Mouse (Mus musculus): ENCODE data around the gene Dgat2. TPM values are rescaled to one million over a fixed set of nuclear protein-coding genes. Genes with fewer than 3 reads are reported as not detected.

The Dgat2 gene
- polyA plus RNA-seq, 1 experiment from 2014 or later, result 17.3 TPM

DNA sequence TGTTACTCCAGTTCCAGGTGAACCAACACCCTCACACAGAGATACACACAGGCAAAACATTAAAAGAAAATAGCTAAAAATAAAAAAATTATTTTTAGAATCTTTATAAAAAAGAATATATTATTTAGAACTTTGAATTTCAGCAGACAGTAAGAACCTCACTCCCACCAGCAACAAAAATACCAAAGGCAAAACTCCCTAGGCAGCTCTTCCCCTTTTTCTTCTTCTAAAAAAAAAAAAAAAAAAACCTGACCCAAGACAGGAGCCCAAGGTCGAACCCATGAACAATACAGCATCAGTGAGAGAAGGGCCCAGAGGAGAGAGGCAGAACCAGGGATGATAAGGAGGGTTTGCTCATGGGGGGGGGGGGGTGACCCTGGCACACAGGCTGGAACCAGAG is 33.5 kb downstream of the Dgat2 start:
- Histone ChIP-seq H3K27me3 (ENCODE audit: control insufficient read depth, insufficient read depth, low read length) (no peaks in the 10 kb centered on the region), H3K36me3 (replicated peaks; ENCODE audit: control insufficient read depth, insufficient read depth) (no peaks in the 10 kb centered on the region), H3K9me3 (ENCODE audit: control insufficient read depth, low read length) (no peaks in the 10 kb centered on the region), H3K4me1 (replicated peaks; ENCODE audit: control insufficient read depth, insufficient read depth, low read length) (no peaks in the 10 kb centered on the region), H3K4me3 (replicated peaks; ENCODE audit: low read length) (no peak overlapping the region), H3K9ac (no peak overlapping the region), H3K27ac (no peak overlapping the region), H3K4me2 (replicated peaks) (no peak overlapping the region)
- whole genome bisulfite sequencing, result 77% methylated on average over 1 of the region's 1 CpGs
- ATAC-seq (ENCODE audit: low FRiP score) (no peak), DNase-seq (ENCODE audit: low spot score) (no peak)

DNA sequence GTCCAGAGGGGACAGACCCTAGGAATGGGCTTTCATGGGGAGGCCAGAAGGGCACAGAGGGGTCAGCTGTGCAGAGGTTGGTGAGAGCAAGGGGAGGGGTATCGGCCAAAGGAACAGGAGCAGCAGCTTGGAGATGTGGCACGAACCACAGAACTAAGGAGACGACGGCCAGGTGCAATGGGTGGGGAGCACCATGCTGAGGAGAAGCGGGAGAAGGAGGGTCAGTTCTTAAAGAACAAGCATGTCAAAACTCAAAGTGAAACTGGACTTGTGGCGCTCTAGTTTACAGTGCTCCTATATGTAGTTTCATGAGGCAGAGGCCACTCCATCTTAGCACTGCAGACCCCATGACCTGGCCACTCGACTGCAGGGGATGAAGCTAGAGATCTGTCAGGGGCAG is 35.0 kb downstream of the Dgat2 start:
- no peak overlapping the region for H3K27ac ChIP-seq
- DNase-seq (ENCODE audit: low spot score) (no peak), ATAC-seq (ENCODE audit: low FRiP score) (no peak)
- no peak overlapping the region for H3K9ac ChIP-seq
- H3K27me3 ChIP-seq (ENCODE audit: control insufficient read depth, insufficient read depth, low read length), result no peaks in the 10 kb centered on the region
- no peaks in the 10 kb centered on the region for H3K4me1 ChIP-seq (replicated peaks; ENCODE audit: control insufficient read depth, insufficient read depth, low read length)
- no peak overlapping the region for H3K4me2 ChIP-seq (replicated peaks)
- no peak overlapping the region for H3K4me3 ChIP-seq (replicated peaks; ENCODE audit: low read length)
- 89% methylated on average over 7 of the region's 7 CpGs for WGBS
- no peaks in the 10 kb centered on the region for H3K9me3 ChIP-seq (ENCODE audit: control insufficient read depth, low read length)
- H3K36me3 ChIP-seq (replicated peaks; ENCODE audit: control insufficient read depth, insufficient read depth), result no peaks in the 10 kb centered on the region

DNA sequence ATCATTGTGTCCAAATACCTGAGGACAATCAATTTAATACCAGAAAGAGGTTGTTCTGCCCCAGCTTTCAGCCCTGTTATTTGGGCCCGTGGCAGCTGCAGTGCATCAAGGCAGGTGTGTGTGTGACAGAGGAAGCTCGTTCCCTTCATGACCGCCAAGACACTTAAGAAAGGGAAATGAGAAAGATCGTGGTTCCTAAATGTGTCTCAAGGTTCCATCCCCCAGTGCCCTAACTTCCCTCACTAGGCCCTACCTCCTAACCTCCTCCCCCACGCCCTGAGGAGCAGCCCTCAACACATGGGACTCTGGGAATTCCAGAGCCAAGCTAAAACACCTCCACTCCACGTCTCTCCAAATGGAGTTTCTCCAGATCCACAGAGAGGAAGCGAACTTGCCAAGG is 35.6 kb downstream of the Dgat2 start:
- Histone ChIP-seq H3K4me2 (replicated peaks) (no peak overlapping the region), H3K27ac (no peak overlapping the region), H3K4me1 (replicated peaks; ENCODE audit: control insufficient read depth, insufficient read depth, low read length) (no peaks in the 10 kb centered on the region; the same call in 1 of the 2 replicates), H3K9me3 (ENCODE audit: control insufficient read depth, low read length) (no peaks in the 10 kb centered on the region), H3K9ac (no peak overlapping the region), H3K36me3 (replicated peaks; ENCODE audit: control insufficient read depth, insufficient read depth) (no peaks in the 10 kb centered on the region), H3K27me3 (ENCODE audit: control insufficient read depth, insufficient read depth, low read length) (no peaks in the 10 kb centered on the region), H3K4me3 (replicated peaks; ENCODE audit: low read length) (no peak overlapping the region)
- ATAC-seq (ENCODE audit: low FRiP score), result no peak
- DNase-seq (ENCODE audit: low spot score), result no peak
- WGBS, result 85% methylated on average over 7 of the region's 7 CpGs

DNA sequence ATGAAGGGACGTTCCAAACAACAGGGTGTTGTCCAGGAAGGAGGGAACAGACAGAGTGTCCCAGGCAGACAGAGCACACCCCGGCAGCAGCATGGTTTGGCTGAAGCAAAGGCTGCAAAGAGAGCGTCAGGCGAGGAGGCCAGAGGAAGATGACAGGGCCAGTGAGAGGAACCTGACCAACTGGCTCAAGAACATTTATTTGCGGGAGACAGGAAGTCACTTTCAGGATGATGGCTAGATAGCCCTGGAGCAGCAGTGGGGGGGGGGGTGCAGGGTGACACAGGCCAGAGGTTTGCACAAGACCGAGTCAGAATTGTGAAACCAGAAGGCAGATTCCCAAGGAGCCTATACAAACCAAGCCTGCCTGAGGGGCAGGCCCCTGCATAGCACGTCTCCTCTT is 36.5 kb downstream of the Dgat2 start:
- Histone ChIP-seq H3K27me3 (ENCODE audit: control insufficient read depth, insufficient read depth, low read length) (no peaks in the 10 kb centered on the region), H3K4me1 (replicated peaks; ENCODE audit: control insufficient read depth, insufficient read depth, low read length) (no peaks in the 10 kb centered on the region; the same call in 1 of the 2 replicates), H3K27ac (no peak overlapping the region), H3K4me2 (replicated peaks) (no peak overlapping the region), H3K9ac (no peak overlapping the region), H3K4me3 (replicated peaks; ENCODE audit: low read length) (no peak overlapping the region), H3K9me3 (ENCODE audit: control insufficient read depth, low read length) (no peaks in the 10 kb centered on the region), H3K36me3 (replicated peaks; ENCODE audit: control insufficient read depth, insufficient read depth) (no peaks in the 10 kb centered on the region)
- WGBS, result 68% methylated on average over 7 of the region's 7 CpGs
- no peak for DNase-seq (ENCODE audit: low spot score)
- ATAC-seq (ENCODE audit: low FRiP score), result no peak

DNA sequence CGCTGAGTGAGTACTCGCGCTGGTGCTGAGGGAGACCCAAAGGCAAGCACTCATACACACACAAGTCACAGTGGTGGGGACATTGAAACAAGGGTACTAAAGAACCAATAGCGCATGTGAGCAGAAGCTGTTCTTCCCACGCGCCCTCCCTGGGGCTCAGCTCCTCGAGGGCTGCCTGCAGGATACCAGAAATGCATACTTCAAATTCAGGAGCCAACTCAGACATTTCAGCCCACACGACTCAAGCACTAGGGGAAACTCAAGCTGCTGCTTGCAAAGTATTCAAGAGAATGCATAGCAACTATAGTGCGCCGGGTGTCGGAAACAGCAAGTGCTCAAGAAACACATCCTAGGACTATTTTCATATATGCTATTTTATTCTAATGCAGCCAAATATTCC is 37.9 kb downstream of the Dgat2 start:
- no peaks in the 10 kb centered on the region for H3K36me3 ChIP-seq (replicated peaks; ENCODE audit: control insufficient read depth, insufficient read depth)
- no peak overlapping the region for H3K27ac ChIP-seq
- WGBS, result 75% methylated on average over 11 of the region's 11 CpGs
- H3K27me3 ChIP-seq (ENCODE audit: control insufficient read depth, insufficient read depth, low read length), result no peaks in the 10 kb centered on the region
- DNase-seq (ENCODE audit: low spot score) (no peak), ATAC-seq (ENCODE audit: low FRiP score) (no peak)
- no peak overlapping the region for H3K4me2 ChIP-seq (replicated peaks)
- H3K4me3 ChIP-seq (replicated peaks; ENCODE audit: low read length), result no peak overlapping the region
- H3K9ac ChIP-seq, result no peak overlapping the region
- H3K4me1 ChIP-seq (replicated peaks; ENCODE audit: control insufficient read depth, insufficient read depth, low read length), result peaks cover 6% of the 10 kb centered on the region; the same call in 1 of the 2 replicates
- H3K9me3 ChIP-seq (ENCODE audit: control insufficient read depth, low read length), result no peaks in the 10 kb centered on the region

DNA sequence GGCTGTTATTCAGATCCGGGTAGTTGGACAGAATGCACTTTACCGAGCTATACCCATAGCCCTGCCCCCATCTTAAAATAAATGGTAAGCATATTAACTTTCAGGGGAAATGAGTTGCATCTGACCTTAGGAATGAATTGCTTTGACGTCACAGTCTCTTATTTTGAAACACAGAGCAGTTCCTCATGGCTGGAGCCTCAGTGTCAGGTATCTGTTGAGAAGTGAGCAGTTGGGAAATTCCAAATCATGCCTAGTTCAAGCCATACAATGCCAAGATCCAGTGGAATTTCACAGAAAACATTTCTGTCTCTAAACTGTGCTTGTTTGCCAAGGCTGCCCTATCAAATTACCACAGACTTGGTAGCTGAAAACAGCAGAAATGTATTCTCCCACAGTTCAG is 39.3 kb downstream of the Dgat2 start:
- no peak for ATAC-seq (ENCODE audit: low FRiP score)
- no peaks in the 10 kb centered on the region for H3K27me3 ChIP-seq (ENCODE audit: control insufficient read depth, insufficient read depth, low read length)
- H3K4me3 ChIP-seq (replicated peaks; ENCODE audit: low read length), result no peak overlapping the region
- 81% methylated on average over 3 of the region's 3 CpGs for WGBS
- H3K9me3 ChIP-seq (ENCODE audit: control insufficient read depth, low read length), result no peaks in the 10 kb centered on the region
- peaks cover 17% of the 10 kb centered on the region for H3K4me1 ChIP-seq (replicated peaks; ENCODE audit: control insufficient read depth, insufficient read depth, low read length)
- H3K4me2 ChIP-seq (replicated peaks), result no peak overlapping the region
- H3K36me3 ChIP-seq (replicated peaks; ENCODE audit: control insufficient read depth, insufficient read depth), result no peaks in the 10 kb centered on the region
- H3K27ac ChIP-seq, result no peak overlapping the region
- no peak for DNase-seq (ENCODE audit: low spot score)
- no peak overlapping the region for H3K9ac ChIP-seq

DNA sequence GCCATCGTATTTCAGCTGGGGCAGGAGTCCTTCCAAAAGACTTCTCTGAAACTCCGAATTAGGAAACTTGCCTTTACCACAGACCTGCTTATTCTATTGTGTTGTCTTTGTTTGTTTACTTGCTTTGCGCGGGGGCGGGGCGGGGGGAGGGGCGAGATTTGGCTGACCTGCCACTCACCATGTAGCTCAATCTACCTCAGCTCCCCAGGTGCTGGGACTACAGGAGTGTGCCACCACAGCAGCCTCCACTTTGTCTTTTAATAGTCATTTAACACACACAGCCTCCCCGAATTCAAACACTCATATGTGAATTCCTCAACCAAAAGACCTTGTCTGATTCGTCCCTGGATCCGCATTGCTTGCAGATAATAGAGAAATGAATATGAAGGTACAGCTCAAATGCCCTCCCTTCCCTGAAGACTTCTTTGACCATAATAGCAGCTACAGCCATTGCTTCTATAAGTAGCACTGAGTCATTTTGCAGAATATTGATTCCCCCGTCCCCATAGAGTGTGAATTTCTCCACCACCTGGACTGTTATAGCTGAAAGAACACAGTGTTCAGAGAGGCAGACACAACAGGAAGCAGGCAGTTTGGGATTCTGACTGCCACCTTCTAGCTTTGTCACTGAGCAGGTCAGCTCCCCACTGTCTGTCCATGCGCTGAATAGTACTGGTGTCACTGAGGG is 40.5 kb downstream of the Dgat2 start:
- Histone ChIP-seq H3K27me3 (ENCODE audit: control insufficient read depth, insufficient read depth, low read length) (no peaks in the 10 kb centered on the region), H3K4me1 (replicated peaks; ENCODE audit: control insufficient read depth, insufficient read depth, low read length) (peaks cover 17% of the 10 kb centered on the region), H3K9ac (peak overlapping the region; percentile 36), H3K27ac (peak overlapping the region; percentile 40), H3K36me3 (replicated peaks; ENCODE audit: control insufficient read depth, insufficient read depth) (no peaks in the 10 kb centered on the region), H3K4me2 (replicated peaks) (peak overlapping the region; percentile 85), H3K9me3 (ENCODE audit: control insufficient read depth, low read length) (no peaks in the 10 kb centered on the region), H3K4me3 (replicated peaks; ENCODE audit: low read length) (peak overlapping the region; percentile 94)
- no peak for ATAC-seq (ENCODE audit: low FRiP score)
- WGBS, result 31% methylated on average over 12 of the region's 12 CpGs
- no peak for DNase-seq (ENCODE audit: low spot score)

DNA sequence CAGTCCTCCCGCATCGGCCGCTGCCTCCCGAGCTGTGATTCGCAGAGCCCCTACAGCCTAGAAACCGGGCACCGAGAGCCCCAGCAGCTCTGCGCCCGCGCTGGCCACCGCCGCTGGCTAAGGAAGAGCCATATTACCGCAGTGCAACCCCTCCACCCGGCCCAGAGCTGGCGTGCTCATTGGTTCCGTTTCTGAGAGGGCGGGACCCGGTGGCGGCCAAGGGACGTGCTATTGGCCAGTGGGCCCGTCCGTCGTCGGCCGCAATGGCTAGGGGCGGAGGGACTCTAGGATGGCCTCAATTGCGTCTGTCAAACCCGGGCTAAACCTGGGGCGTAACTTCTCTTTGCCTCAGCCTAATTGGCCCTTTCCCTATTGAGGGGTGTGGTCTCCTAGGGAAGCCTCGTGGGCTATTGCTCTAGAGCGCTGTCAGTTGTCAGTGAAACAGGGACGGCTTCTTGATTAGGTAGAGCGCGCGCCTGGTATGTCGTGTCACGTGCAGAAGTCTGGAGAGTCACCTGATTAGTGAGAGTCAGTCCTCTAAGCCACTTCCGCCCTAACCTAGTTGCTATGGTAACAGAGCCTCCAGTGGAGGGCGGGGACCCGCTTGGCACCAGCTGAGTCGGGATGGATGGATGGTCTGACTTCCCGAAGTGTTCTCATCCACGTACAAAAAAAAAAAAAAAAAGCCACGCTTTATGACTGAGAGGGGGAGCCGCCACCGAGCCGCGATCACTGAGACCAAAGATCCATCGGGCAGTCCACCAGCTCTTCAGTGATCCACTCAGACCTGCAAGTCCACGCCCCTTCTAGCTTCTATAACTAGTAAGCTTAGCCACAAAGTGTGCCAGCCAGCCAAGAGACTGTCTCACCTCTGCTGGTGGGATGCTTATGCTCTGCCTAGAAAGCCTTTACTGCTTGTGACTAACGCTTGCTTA is 41.3 kb downstream of the Dgat2 start, which contains the start of gene Uvrag:
Uvrag (minus strand) TSS at position 158 of the 935 bp plus-strand sequence.
- peak within 1 kb of the TSS; percentile 94 for H3K4me3 ChIP-seq (replicated peaks; ENCODE audit: low read length)
- under 1% methylated on average over 48 of the region's 51 CpGs for WGBS
- H3K9ac ChIP-seq, result peak within 1 kb of the TSS; percentile 93
- no peaks in the 10 kb centered on the region for H3K36me3 ChIP-seq (replicated peaks; ENCODE audit: control insufficient read depth, insufficient read depth)
- peak within 1 kb of the TSS; percentile 85 for H3K4me2 ChIP-seq (replicated peaks)
- no peaks in the 10 kb centered on the region for H3K27me3 ChIP-seq (ENCODE audit: control insufficient read depth, insufficient read depth, low read length)
- no peaks in the 10 kb centered on the region for H3K9me3 ChIP-seq (ENCODE audit: control insufficient read depth, low read length)
- DNase-seq (ENCODE audit: low spot score) (peak; percentile 97), ATAC-seq (ENCODE audit: low FRiP score) (peak; percentile 99)
- peak within 1 kb of the TSS; percentile 94 for H3K27ac ChIP-seq
- peaks cover 17% of the 10 kb centered on the region for H3K4me1 ChIP-seq (replicated peaks; ENCODE audit: control insufficient read depth, insufficient read depth, low read length)

DNA sequence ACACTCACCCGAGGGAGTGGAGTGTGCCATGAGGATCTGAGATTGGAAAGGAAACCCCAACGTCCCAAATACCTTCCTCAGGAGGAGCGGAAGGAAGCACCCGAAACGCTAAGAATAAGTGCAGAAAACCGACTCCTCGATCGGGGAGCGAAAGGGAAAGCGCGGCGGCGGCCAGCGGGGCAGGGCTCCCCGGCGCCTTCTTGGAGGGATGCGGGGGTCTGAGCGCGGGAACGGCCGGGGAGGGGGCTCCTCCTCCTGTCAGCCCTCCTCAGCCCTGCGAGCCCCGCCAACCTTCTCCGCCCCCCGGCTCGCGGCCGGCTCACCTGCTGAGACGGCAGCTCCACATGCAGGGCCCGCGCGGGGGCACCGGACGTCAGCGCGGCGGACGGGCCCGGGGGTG is 42.0 kb downstream of the Dgat2 start:
- no peak for DNase-seq (ENCODE audit: low spot score)
- Histone ChIP-seq H3K4me1 (replicated peaks; ENCODE audit: control insufficient read depth, insufficient read depth, low read length) (peaks cover 17% of the 10 kb centered on the region), H3K9ac (peak overlapping the region; percentile 93), H3K36me3 (replicated peaks; ENCODE audit: control insufficient read depth, insufficient read depth) (no peaks in the 10 kb centered on the region), H3K4me3 (replicated peaks; ENCODE audit: low read length) (peak overlapping the region; percentile 94), H3K27ac (peak overlapping the region; percentile 94), H3K9me3 (ENCODE audit: control insufficient read depth, low read length) (no peaks in the 10 kb centered on the region), H3K27me3 (ENCODE audit: control insufficient read depth, insufficient read depth, low read length) (no peaks in the 10 kb centered on the region), H3K4me2 (replicated peaks) (peak overlapping the region; percentile 85)
- no peak; the same call in 1 of the 2 replicates for ATAC-seq (ENCODE audit: low FRiP score)
- WGBS, result under 1% methylated on average over 34 of the region's 39 CpGs

Data from hindbrain, embryonic 14.5 days (tissue).